Mouse (Mus musculus) urinary bladder, postnatal 14 days (tissue): ENCODE data around the gene Mustn1.

Experiments used
- DNase-seq: peaks from one replicate; pipeline ENCODE4 v3.0.0; 2021; ENCODE audit warnings: low spot score

The Mustn1 gene

DNA sequence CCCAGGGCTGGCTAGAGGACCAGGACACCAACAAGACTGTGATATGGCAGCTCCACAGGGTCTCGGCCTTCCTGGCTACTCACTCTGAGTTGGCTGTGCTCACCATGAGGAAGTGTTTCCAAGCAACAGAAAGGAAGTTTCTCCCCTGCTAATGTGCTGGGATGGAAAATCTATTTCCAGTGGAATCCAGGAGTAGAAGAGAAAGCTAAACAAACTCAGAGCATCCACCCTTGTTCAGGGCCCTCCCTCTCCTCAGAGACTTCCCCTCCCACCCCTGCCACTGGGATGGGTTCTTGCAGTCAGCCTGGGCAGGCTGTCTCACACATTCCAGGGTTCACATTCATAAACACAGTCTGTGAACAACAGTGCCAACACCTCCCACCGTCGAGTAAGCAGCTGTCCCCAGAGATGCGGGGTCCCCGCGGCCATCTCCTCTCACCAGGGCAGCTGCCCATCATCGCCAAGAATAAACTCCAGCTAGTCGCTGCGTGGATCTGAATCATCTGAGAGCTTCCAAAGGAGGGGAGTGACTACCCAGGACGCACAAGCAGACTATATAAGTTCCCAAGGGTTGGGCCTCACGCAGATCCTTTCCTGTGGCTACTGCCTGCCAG, at the start of gene Mustn1:
Mustn1 (plus strand) TSS at position 243 of the 614 bp plus-strand sequence.
- DNase-seq = peak; percentile 33

DNA sequence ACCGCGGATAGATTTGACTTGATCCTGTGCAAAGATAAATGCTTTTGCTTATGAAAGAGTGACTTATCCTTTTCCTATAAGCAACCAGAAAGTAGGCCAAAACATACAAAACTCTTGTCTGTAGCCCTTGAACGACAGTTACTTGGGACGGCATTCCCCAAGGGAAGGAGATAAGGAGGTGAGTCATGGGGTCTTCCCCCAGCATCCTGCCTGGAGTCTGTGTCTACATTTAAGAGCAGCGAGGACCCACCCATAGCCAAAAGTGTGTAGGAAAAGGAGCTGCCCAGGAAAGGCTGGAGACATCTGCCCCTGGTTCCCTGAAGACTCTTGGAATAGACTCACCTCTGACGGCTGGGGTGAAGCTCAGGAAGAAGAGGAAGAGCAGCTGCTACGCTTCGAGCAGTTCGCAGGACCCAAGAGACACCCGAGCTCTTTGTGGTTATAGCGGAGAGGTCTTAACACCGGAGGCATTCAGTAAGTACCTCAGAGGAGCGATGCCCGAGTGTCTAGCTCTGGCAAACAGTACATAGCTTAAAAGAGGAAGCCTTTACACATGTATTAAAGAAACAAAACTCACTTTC, 41.5 kb upstream of the Mustn1 start:
- no peak for DNase-seq

GRCm38 (mm10) chr14:30843701-30844100, 35.3 kb upstream of the Mustn1 start:
- no peak for DNase-seq

GRCm38 (mm10) chr14:30850504-30850903, 28.5 kb upstream of the Mustn1 start:
- no peak for DNase-seq

GRCm38 (mm10) chr14:30852325-30852724, 26.7 kb upstream of the Mustn1 start:
- DNase-seq = peak; percentile 17

GRCm38 (mm10) chr14:30855316-30855715, 23.7 kb upstream of the Mustn1 start:
- DNase-seq = peak; percentile 18

DNA sequence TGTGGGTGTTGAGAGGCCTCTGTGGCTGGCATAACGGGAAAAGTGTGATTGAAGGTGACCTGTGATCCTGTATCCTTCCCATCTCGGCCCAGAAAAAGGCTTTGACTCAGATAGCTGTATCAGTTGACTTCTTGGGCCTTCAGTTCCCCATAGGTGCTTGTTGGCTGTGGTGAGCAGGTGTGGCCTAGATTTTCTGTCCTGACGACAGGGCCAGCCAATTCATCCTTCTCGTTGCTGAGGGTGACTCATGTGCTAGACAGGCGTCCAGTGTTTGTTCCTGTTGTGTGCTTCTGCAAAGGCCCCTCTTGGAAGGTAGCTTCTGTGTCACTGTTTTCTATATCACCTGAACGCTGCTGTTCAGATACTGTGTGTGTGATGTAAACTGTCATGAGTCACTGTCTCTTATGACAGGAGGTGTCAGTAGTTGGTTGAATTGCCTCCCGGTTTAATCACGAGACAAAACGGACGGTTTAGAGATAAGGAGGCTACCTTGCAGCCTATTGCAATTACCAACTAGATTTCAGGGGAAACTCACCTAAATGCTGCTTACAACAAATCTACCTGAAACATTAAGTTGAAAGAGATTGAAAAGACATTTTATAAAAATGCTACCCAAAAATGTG, 22.0 kb upstream of the Mustn1 start:
- DNase-seq = no peak

DNA sequence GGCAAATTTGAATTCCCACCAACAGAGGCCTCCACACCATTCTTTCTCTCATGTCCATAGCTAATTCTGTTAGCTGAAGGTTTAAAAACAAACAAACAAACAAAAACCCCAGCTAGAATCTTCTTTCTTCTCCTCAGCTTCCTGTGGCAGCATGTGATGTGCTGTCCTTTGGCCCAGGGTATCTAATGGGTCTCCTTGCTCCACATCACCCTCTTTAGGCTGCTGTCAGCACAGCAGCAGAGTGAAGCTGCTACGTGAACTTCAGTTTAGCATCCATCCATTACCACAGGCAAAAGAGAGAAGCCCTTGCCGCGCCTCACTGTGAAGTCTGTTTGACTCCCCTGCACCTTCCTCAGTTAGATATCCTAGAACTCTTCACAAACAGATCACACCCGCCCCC, 21.0 kb upstream of the Mustn1 start:
- DNase-seq = no peak

GRCm38 (mm10) chr14:30861421-30862125, 17.4 kb upstream of the Mustn1 start:
- no peak for DNase-seq

GRCm38 (mm10) chr14:30862368-30862767, 16.6 kb upstream of the Mustn1 start:
- DNase-seq = no peak

GRCm38 (mm10) chr14:30865311-30865710, 13.7 kb upstream of the Mustn1 start:
- no peak for DNase-seq

DNA sequence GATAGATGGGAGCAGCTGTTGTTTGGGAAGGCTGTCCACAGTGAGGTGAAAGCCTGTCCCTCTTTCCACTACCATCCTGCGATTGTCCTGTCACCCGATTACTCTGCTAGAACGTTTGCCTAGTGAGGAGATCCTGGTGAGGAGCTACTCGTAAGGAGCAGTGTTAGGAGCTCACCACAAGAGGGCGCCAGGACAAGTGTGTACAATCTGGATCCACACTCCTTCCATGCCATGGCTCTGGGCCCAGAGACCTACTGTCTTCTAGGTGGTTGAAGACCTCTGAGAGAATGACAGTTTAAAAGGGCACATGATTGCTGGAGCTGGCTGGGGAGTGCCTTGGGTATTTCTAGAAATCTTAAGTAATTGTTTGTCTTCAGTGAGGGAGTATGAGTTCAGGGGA, 12.0 kb upstream of the Mustn1 start:
- DNase-seq = peak; percentile 84

- DNase-seq = no peak
Measured at GRCm38 (mm10) chr14:30868826-30869225, 10.2 kb upstream of the Mustn1 start.

DNA sequence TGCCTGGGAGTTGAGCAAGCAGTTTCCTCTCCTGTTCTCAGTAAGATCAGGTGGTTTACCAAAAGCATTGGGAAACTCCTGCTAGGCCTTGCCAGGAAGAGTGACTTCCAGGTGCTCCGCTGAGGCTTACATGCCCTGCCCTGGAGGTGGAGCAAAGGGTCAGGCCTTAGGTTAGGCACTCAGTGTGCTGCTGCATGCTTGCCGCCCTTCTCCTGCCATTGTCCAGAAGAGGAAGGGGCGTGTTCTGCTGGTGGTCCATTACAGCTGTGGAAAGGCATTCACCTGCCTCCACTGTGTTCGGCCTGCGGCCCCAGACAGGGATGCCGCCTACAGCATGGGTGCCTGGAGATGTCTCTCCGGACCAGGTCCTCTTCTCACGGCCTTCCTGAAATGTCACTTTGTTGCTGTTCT, 9.6 kb upstream of the Mustn1 start:
- no peak for DNase-seq

GRCm38 (mm10) chr14:30870206-30871147, 8.5 kb upstream of the Mustn1 start:
- DNase-seq = no peak

- DNase-seq = no peak
Measured at GRCm38 (mm10) chr14:30874095-30874700, 4.8 kb upstream of the Mustn1 start.

GRCm38 (mm10) chr14:30875130-30875865, 3.7 kb upstream of the Mustn1 start:
- no peak for DNase-seq

- DNase-seq = no peak
Measured at GRCm38 (mm10) chr14:30875955-30876354, 3.0 kb upstream of the Mustn1 start.

DNA sequence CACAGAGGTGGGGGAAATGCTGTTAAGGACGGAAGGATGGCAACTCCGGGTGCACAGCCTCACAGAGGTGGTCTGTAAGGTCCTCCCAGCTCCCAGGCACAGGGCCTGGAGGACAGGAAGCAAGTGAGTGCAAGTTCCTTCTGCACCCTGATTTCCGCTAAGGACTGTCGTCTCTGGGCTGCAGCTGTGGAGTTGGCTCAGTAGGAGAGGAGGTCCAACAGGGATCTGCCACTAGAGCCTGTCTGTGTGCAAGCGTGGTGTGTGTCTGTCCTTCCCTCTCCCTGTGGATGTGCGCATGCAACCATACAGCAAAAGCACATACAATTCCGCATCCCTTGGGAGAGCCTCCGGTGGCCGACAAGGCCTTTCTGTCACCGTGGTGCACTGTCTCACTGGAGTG, 2.5 kb upstream of the Mustn1 start:
- no peak for DNase-seq

DNA sequence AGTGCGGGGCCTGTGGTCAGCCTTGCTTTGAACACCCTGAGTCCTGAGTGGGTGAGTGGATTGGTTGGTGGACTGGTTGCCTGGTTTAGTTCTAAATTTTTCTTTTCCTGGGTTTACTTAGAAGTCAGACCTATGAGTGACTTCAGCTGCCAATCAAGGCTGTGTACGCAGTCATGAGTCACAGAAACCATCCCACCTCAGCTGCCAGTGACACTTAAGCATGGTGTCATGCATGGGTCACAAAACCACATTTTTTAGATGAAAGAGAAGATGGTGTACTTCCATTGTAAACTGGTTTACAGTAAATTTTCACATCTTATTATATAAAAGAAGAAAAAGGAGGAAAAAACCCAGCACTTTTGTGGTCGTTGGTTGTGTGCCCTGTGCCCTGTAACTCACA, 1.2 kb upstream of the Mustn1 start:
- no peak for DNase-seq

DNA sequence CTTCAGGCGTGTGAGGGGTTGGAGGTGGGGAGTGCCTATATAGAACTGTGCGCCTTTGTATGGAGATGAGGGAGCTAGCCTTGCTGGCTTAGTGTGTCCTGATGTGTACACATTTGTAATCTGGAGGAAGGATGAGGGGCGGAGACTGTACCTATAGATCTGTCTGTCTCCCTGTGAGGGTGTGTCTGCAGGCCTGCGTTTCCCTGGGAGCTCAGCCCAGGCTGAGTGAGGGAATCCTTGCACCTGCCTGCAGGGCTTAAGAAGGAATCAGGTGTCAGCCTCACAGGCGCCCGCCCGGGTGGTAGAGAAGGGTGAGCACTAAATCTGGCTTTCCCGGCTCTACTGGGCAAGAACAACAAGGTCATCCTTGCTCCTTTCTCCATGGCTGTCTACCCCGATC, 794 bp downstream of the Mustn1 start:
- DNase-seq = no peak
